Mouse (Mus musculus): ENCODE results near the gene Yae1d1. TPM values are rescaled to one million over a fixed set of nuclear protein-coding genes. Genes with fewer than 3 reads are reported as not detected.
"Not testable (repeated sequence)": the region's sequence is repeated elsewhere in the genome, so short reads cannot be mapped to it uniquely, and the experiment has no call there.

The Yae1d1 gene
- polyA plus RNA-seq, 1 experiment from 2014 or later: 93.0 TPM

GRCm38 (mm10) chr13:17976854-17977739, 16.1 kb downstream of the Yae1d1 start:
- H3K9ac ChIP-seq (replicated peaks; ENCODE audit: low read depth, low read length): no peak overlapping the region
- H3K4me3 ChIP-seq (replicated peaks; ENCODE audit: low read length): no peak overlapping the region
- H3K4me2 ChIP-seq (ENCODE audit: low read length): no peak overlapping the region
- no peaks in the 10 kb centered on the region for H3K9me3 ChIP-seq (ENCODE audit: control insufficient read depth, low read length)
- H3K27ac ChIP-seq (ENCODE audit: low read length): no peak overlapping the region
- H3K36me3 ChIP-seq (ENCODE audit: control insufficient read depth, insufficient read depth): peaks cover 2% of the 10 kb centered on the region; the same call in 1 of the 2 replicates
- ATAC-seq: no peak
- 86% methylated on average over 8 of the region's 8 CpGs for WGBS
- no peaks in the 10 kb centered on the region for H3K4me1 ChIP-seq (replicated peaks; ENCODE audit: control insufficient read depth, insufficient read depth, low read length)
- H3K27me3 ChIP-seq (replicated peaks; ENCODE audit: control insufficient read depth, insufficient read depth, low read length): no peaks in the 10 kb centered on the region

DNA sequence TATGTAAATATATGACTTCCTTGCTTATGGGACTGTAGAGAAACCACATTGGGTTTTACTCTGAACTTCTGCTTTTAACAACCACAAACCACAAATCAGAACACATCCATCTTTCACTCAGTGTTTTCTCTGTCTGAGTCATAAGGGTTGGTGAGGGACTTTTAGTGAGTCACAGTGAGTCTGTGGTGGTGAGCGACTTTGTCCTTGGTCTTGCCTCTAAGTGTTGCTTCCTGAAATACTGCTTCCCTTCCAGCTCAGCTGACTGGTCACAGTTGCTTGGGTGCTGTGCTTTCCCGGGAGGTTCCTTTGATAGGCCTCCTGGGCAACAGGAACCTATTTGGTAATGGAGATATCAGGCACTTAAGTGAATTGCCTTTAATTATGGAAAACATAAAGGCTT, 17.3 kb downstream of the Yae1d1 start:
- no peak for ATAC-seq
- H3K9me3 ChIP-seq (ENCODE audit: control insufficient read depth, low read length): no peaks in the 10 kb centered on the region

GRCm38 (mm10) chr13:17975457-17975856, 17.7 kb downstream of the Yae1d1 start:
- no peak overlapping the region for H3K27ac ChIP-seq (ENCODE audit: low read length)
- no peak for ATAC-seq
- H3K9me3 ChIP-seq (ENCODE audit: control insufficient read depth, low read length): no peaks in the 10 kb centered on the region
- no peaks in the 10 kb centered on the region for H3K36me3 ChIP-seq (ENCODE audit: control insufficient read depth, insufficient read depth)
- H3K4me1 ChIP-seq (replicated peaks; ENCODE audit: control insufficient read depth, insufficient read depth, low read length): no peaks in the 10 kb centered on the region
- H3K9ac ChIP-seq (replicated peaks; ENCODE audit: low read depth, low read length): no peak overlapping the region
- no peak overlapping the region for H3K4me3 ChIP-seq (replicated peaks; ENCODE audit: low read length)
- WGBS: 89% methylated on average over 1 of the region's 1 CpGs
- H3K4me2 ChIP-seq (ENCODE audit: low read length): no peak overlapping the region
- no peaks in the 10 kb centered on the region for H3K27me3 ChIP-seq (replicated peaks; ENCODE audit: control insufficient read depth, insufficient read depth, low read length)

More for the DNA sequence above, 17.3 kb downstream of the Yae1d1 start:
- WGBS: 68% methylated on average over 2 of the region's 2 CpGs
- H3K9ac ChIP-seq (replicated peaks; ENCODE audit: low read depth, low read length): no peak overlapping the region
- H3K27ac ChIP-seq (ENCODE audit: low read length): no peak overlapping the region
- no peaks in the 10 kb centered on the region for H3K27me3 ChIP-seq (replicated peaks; ENCODE audit: control insufficient read depth, insufficient read depth, low read length)
- no peaks in the 10 kb centered on the region for H3K4me1 ChIP-seq (replicated peaks; ENCODE audit: control insufficient read depth, insufficient read depth, low read length)
- no peak overlapping the region for H3K4me2 ChIP-seq (ENCODE audit: low read length)
- H3K4me3 ChIP-seq (replicated peaks; ENCODE audit: low read length): no peak overlapping the region
- no peaks in the 10 kb centered on the region for H3K36me3 ChIP-seq (ENCODE audit: control insufficient read depth, insufficient read depth)

- Histone ChIP-seq H3K36me3 (ENCODE audit: control insufficient read depth, insufficient read depth) (no peaks in the 10 kb centered on the region), H3K4me2 (ENCODE audit: low read length) (no peak overlapping the region), H3K27me3 (replicated peaks; ENCODE audit: control insufficient read depth, insufficient read depth, low read length) (no peaks in the 10 kb centered on the region), H3K4me3 (replicated peaks; ENCODE audit: low read length) (no peak overlapping the region), H3K27ac (ENCODE audit: low read length) (no peak overlapping the region), H3K9ac (replicated peaks; ENCODE audit: low read depth, low read length) (no peak overlapping the region), H3K4me1 (replicated peaks; ENCODE audit: control insufficient read depth, insufficient read depth, low read length) (no peaks in the 10 kb centered on the region), H3K9me3 (ENCODE audit: control insufficient read depth, low read length) (no peaks in the 10 kb centered on the region)
- ATAC-seq: no peak
- 96% methylated on average over 9 of the region's 9 CpGs for WGBS
Observed at GRCm38 (mm10) chr13:17974734-17975133, 18.4 kb downstream of the Yae1d1 start.

DNA sequence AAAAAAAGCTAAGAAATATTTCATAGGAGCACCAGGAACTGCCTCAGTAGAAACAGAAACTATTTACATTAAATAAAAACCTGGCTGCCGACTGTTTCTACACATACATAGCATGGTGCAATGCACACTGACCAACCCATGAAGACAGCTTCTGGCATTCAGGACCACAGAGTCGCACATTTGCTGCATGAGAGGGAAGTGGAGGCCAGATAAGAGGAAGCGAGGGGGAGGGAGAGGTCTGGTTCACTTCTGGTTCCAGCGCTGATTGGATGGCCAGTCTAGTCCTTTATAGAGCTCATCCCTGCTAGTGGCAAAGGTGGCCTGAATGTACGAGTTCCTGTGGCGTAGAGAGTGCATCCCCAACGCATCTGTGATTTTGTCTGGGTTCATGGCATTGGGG, 32.5 kb downstream of the Yae1d1 start:
- 88% methylated on average over 7 of the region's 7 CpGs for WGBS
- Histone ChIP-seq H3K27ac (ENCODE audit: low read length) (no peak overlapping the region), H3K9ac (replicated peaks; ENCODE audit: low read depth, low read length) (no peak overlapping the region), H3K4me1 (replicated peaks; ENCODE audit: control insufficient read depth, insufficient read depth, low read length) (no peaks in the 10 kb centered on the region), H3K36me3 (ENCODE audit: control insufficient read depth, insufficient read depth) (no peaks in the 10 kb centered on the region), H3K27me3 (replicated peaks; ENCODE audit: control insufficient read depth, insufficient read depth, low read length) (no peaks in the 10 kb centered on the region), H3K4me2 (ENCODE audit: low read length) (no peak overlapping the region), H3K4me3 (replicated peaks; ENCODE audit: low read length) (no peak overlapping the region), H3K9me3 (ENCODE audit: control insufficient read depth, low read length) (no peaks in the 10 kb centered on the region)
- no peak for ATAC-seq

DNA sequence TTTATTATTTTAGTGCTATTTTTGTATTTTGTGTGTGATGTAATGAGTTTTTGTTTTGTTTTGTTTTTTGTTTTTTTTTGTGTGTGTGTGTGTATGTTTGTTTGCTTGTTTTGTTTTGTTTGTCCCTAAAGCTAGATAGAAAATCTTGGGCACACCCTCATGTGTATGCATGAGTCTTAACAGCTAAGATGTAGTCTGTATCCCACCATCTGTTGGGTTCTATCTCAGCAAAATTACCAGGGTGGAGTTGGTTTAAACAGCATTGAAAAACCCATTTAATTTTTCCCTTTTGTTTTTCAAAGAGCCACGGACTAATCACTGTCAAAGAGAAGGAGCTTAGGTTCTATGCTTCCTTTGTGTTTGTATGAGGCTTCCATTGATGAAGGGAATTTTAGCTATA, 38.9 kb downstream of the Yae1d1 start:
- no peak overlapping the region for H3K9ac ChIP-seq (replicated peaks; ENCODE audit: low read depth, low read length)
- no peaks in the 10 kb centered on the region for H3K27me3 ChIP-seq (replicated peaks; ENCODE audit: control insufficient read depth, insufficient read depth, low read length)
- H3K27ac ChIP-seq (ENCODE audit: low read length): no peak overlapping the region
- H3K4me3 ChIP-seq (replicated peaks; ENCODE audit: low read length): no peak overlapping the region
- ATAC-seq: peak; percentile 87
- H3K4me2 ChIP-seq (ENCODE audit: low read length): no peak overlapping the region
- no peaks in the 10 kb centered on the region for H3K9me3 ChIP-seq (ENCODE audit: control insufficient read depth, low read length)
- no peaks in the 10 kb centered on the region for H3K36me3 ChIP-seq (ENCODE audit: control insufficient read depth, insufficient read depth)
- WGBS: 18% methylated on average over 1 of the region's 1 CpGs
- H3K4me1 ChIP-seq (replicated peaks; ENCODE audit: control insufficient read depth, insufficient read depth, low read length): no peaks in the 10 kb centered on the region

GRCm38 (mm10) chr13:17950581-17950980, 42.6 kb downstream of the Yae1d1 start:
- not testable (repeated sequence) for H3K4me1 ChIP-seq (replicated peaks; ENCODE audit: control insufficient read depth, insufficient read depth, low read length); ATAC-seq; H3K36me3 ChIP-seq (ENCODE audit: control insufficient read depth, insufficient read depth); H3K9me3 ChIP-seq (ENCODE audit: control insufficient read depth, low read length); H3K4me3 ChIP-seq (replicated peaks; ENCODE audit: low read length); H3K27ac ChIP-seq (ENCODE audit: low read length); H3K9ac ChIP-seq (replicated peaks; ENCODE audit: low read depth, low read length); H3K4me2 ChIP-seq (ENCODE audit: low read length); H3K27me3 ChIP-seq (replicated peaks; ENCODE audit: control insufficient read depth, insufficient read depth, low read length)
- WGBS: 95% methylated on average over 8 of the region's 8 CpGs

- no peak overlapping the region for H3K27ac ChIP-seq (ENCODE audit: low read length)
- no peak overlapping the region for H3K4me3 ChIP-seq (replicated peaks; ENCODE audit: low read length)
- 82% methylated on average over 18 of the region's 18 CpGs for WGBS
- H3K9me3 ChIP-seq (ENCODE audit: control insufficient read depth, low read length): no peaks in the 10 kb centered on the region
- H3K9ac ChIP-seq (replicated peaks; ENCODE audit: low read depth, low read length): no peak overlapping the region
- H3K4me2 ChIP-seq (ENCODE audit: low read length): no peak overlapping the region
- no peaks in the 10 kb centered on the region for H3K27me3 ChIP-seq (replicated peaks; ENCODE audit: control insufficient read depth, insufficient read depth, low read length)
- no peaks in the 10 kb centered on the region for H3K36me3 ChIP-seq (ENCODE audit: control insufficient read depth, insufficient read depth)
- peaks cover 4% of the 10 kb centered on the region; the same call in 1 of the 2 replicates for H3K4me1 ChIP-seq (replicated peaks; ENCODE audit: control insufficient read depth, insufficient read depth, low read length)
- ATAC-seq: no peak
Observed at GRCm38 (mm10) chr13:17949555-17949954, 43.6 kb downstream of the Yae1d1 start.

GRCm38 (mm10) chr13:17944078-17944917, 48.9 kb downstream of the Yae1d1 start, which contains the start of gene Rala:
Gene Rala, minus strand, starts transcription at chr13:17944239.
- 9% methylated on average over 56 of the region's 69 CpGs for WGBS
- Histone ChIP-seq H3K9me3 (ENCODE audit: control insufficient read depth, low read length) (no peaks in the 10 kb centered on the region), H3K27me3 (replicated peaks; ENCODE audit: control insufficient read depth, insufficient read depth, low read length) (no peaks in the 10 kb centered on the region), H3K27ac (ENCODE audit: low read length) (peak within 1 kb of the TSS; percentile 95), H3K4me2 (ENCODE audit: low read length) (peak within 1 kb of the TSS; percentile 67), H3K4me3 (replicated peaks; ENCODE audit: low read length) (peak within 1 kb of the TSS; percentile 61), H3K4me1 (replicated peaks; ENCODE audit: control insufficient read depth, insufficient read depth, low read length) (peaks cover 11% of the 10 kb centered on the region), H3K36me3 (ENCODE audit: control insufficient read depth, insufficient read depth) (no peaks in the 10 kb centered on the region), H3K9ac (replicated peaks; ENCODE audit: low read depth, low read length) (peak within 1 kb of the TSS; percentile 95)
- ATAC-seq: peak; percentile 100

Data from forebrain, embryonic 16.5 days (tissue).